Mouse (Mus musculus): ENCODE measurements at regions not wholly inside any gene's neighbourhood (a gene's known extent, or its start where the extent isn't known, plus 50 kb on each side); places are given as distances from the start of the nearest gene placed in this dataset.
A peak's percentile ranks its signal among the peaks of the same experiment; 100 is the strongest.

GRCm38 (mm10) chr1:169439621-169440020 is 91.6 kb downstream of the Nuf2 start:
- intact Hi-C loops (cut with DNase I), result no loop called here
- DNase-seq (ENCODE audit: low spot score in 2 of 2), result no peak

GRCm38 (mm10) chr1:169438006-169438405 is 93.3 kb downstream of the Nuf2 start:
- intact Hi-C loops (cut with DNase I), result no loop called here
- DNase-seq (ENCODE audit: low spot score in 2 of 2), result no peak

GRCm38 (mm10) chr1:169422408-169422807 is 108.9 kb downstream of the Nuf2 start:
- DNase-seq (ENCODE audit: low spot score in 2 of 2), result peak; percentile 72 to 74
- intact Hi-C loops (cut with DNase I), result loop anchor here (10.0 kb wide), 1 partner anchor 268 kb away; no protein-coding TSS in a partner anchor

- intact Hi-C loops (cut with DNase I), result loop anchor here (10.0 kb wide), 1 partner anchor 267 kb away; no protein-coding TSS in a partner anchor
- DNase-seq (ENCODE audit: low spot score in 2 of 2), result peak; percentile 8 to 21
Observed at GRCm38 (mm10) chr1:169421671-169422070, 109.6 kb downstream of the Nuf2 start.

GRCm38 (mm10) chr1:169418665-169419045 is 112.6 kb downstream of the Nuf2 start:
- DNase-seq (ENCODE audit: low spot score in 2 of 2), result no peak
- intact Hi-C loops (cut with DNase I), result no loop called here

GRCm38 (mm10) chr1:169417979-169418664 is 113.1 kb downstream of the Nuf2 start:
- intact Hi-C loops (cut with DNase I), result no loop called here
- no peak for DNase-seq (ENCODE audit: low spot score in 2 of 2)

GRCm38 (mm10) chr1:169416701-169417100 is 114.6 kb downstream of the Nuf2 start:
- no peak for DNase-seq (ENCODE audit: low spot score in 2 of 2)
- intact Hi-C loops (cut with DNase I), result no loop called here

- DNase-seq (ENCODE audit: low spot score in 2 of 2), result no peak
- intact Hi-C loops (cut with DNase I), result no loop called here
Observed at GRCm38 (mm10) chr1:169408120-169408519, 123.1 kb downstream of the Nuf2 start.

- intact Hi-C loops (cut with DNase I), result no loop called here
- DNase-seq (ENCODE audit: low spot score in 2 of 2), result no peak
Observed at GRCm38 (mm10) chr1:169400841-169401240, 130.4 kb downstream of the Nuf2 start.

GRCm38 (mm10) chr1:169397371-169397770 is 133.9 kb downstream of the Nuf2 start:
- DNase-seq (ENCODE audit: low spot score in 2 of 2), result no peak
- intact Hi-C loops (cut with DNase I), result no loop called here

GRCm38 (mm10) chr1:169387056-169387455 is 144.2 kb downstream of the Nuf2 start:
- intact Hi-C loops (cut with DNase I), result no loop called here
- no peak for DNase-seq (ENCODE audit: low spot score in 2 of 2)

GRCm38 (mm10) chr1:169385740-169386424 is 145.4 kb downstream of the Nuf2 start:
- intact Hi-C loops (cut with DNase I), result no loop called here
- no peak for DNase-seq (ENCODE audit: low spot score in 2 of 2)

GRCm38 (mm10) chr1:169374686-169375085 is 156.6 kb downstream of the Nuf2 start:
- intact Hi-C loops (cut with DNase I), result no loop called here
- DNase-seq (ENCODE audit: low spot score in 2 of 2), result no peak

- no peak for DNase-seq (ENCODE audit: low spot score in 2 of 2)
- intact Hi-C loops (cut with DNase I), result no loop called here
Observed at GRCm38 (mm10) chr1:169368758-169369157, 162.5 kb downstream of the Nuf2 start.

- no peak for DNase-seq (ENCODE audit: low spot score in 2 of 2)
- intact Hi-C loops (cut with DNase I), result no loop called here
Observed at GRCm38 (mm10) chr1:169367772-169368501, 163.3 kb downstream of the Nuf2 start.

- DNase-seq (ENCODE audit: low spot score in 2 of 2), result no peak
- intact Hi-C loops (cut with DNase I), result no loop called here
Observed at GRCm38 (mm10) chr1:169367316-169367715, 163.9 kb downstream of the Nuf2 start.

GRCm38 (mm10) chr1:169362564-169362963 is 168.7 kb downstream of the Nuf2 start:
- no peak for DNase-seq (ENCODE audit: low spot score in 2 of 2)

GRCm38 (mm10) chr1:169357652-169358241 is 173.5 kb downstream of the Nuf2 start:
- intact Hi-C loops (cut with DNase I), result no loop called here
- DNase-seq (ENCODE audit: low spot score in 2 of 2), result no peak

More at GRCm38 (mm10) chr1:169362564-169362963, 168.7 kb downstream of the Nuf2 start:
- intact Hi-C loops (cut with DNase I), result no loop called here

- intact Hi-C loops (cut with DNase I), result no loop called here
- DNase-seq (ENCODE audit: low spot score in 2 of 2), result no peak
Observed at GRCm38 (mm10) chr1:169354021-169354420, 177.2 kb downstream of the Nuf2 start.

GRCm38 (mm10) chr1:169347692-169348091 is 183.6 kb downstream of the Nuf2 start:
- no peak for DNase-seq (ENCODE audit: low spot score in 2 of 2)
- intact Hi-C loops (cut with DNase I), result loop anchor here (2.0 to 5.0 kb wide), 4 partner anchors 115 to 1403 kb away; partner anchors contain the start of gene Pbx1
